Mouse (Mus musculus): ENCODE measurements around the gene Dis3l2.

The Dis3l2 gene

GRCm38 (mm10) chr1:86703300-86703964 is at the start of gene Dis3l2:
Gene Dis3l2, plus strand, starts transcription at chr1:86703808.
- peak; percentile 78 to 80 for DNase-seq (ENCODE audit: low spot score in 2 of 2)

- no peak for DNase-seq (ENCODE audit: low spot score in 2 of 2)
Measured at GRCm38 (mm10) chr1:86657071-86657470, 46.5 kb upstream of the Dis3l2 start.

GRCm38 (mm10) chr1:86665091-86665490 is 38.5 kb upstream of the Dis3l2 start:
- no peak for DNase-seq (ENCODE audit: low spot score in 2 of 2)

GRCm38 (mm10) chr1:86669552-86670273 is 33.9 kb upstream of the Dis3l2 start:
- DNase-seq (ENCODE audit: low spot score in 2 of 2), result peak; percentile 36 to 56

- peak; percentile 63 to 77 for DNase-seq (ENCODE audit: low spot score in 2 of 2)
Measured at GRCm38 (mm10) chr1:86670279-86671038, 33.1 kb upstream of the Dis3l2 start, which contains the start of gene Nppc. Gene Nppc, minus strand, starts transcription at chr1:86670571.

GRCm38 (mm10) chr1:86674385-86674784 is 29.2 kb upstream of the Dis3l2 start:
- DNase-seq (ENCODE audit: low spot score in 2 of 2), result no peak

GRCm38 (mm10) chr1:86675126-86675525 is 28.5 kb upstream of the Dis3l2 start:
- no peak for DNase-seq (ENCODE audit: low spot score in 2 of 2)

GRCm38 (mm10) chr1:86677624-86678023 is 26.0 kb upstream of the Dis3l2 start:
- DNase-seq (ENCODE audit: low spot score in 2 of 2), result no peak

GRCm38 (mm10) chr1:86678667-86679066 is 24.9 kb upstream of the Dis3l2 start:
- DNase-seq (ENCODE audit: low spot score in 2 of 2), result no peak

GRCm38 (mm10) chr1:86687236-86687635 is 16.4 kb upstream of the Dis3l2 start:
- DNase-seq (ENCODE audit: low spot score in 2 of 2), result no peak

GRCm38 (mm10) chr1:86691027-86691426 is 12.6 kb upstream of the Dis3l2 start:
- DNase-seq (ENCODE audit: low spot score in 2 of 2), result no peak

GRCm38 (mm10) chr1:86696948-86697347 is 6.7 kb upstream of the Dis3l2 start:
- DNase-seq (ENCODE audit: low spot score in 2 of 2), result no peak

GRCm38 (mm10) chr1:86698721-86699120 is 4.9 kb upstream of the Dis3l2 start:
- DNase-seq (ENCODE audit: low spot score in 2 of 2), result no peak

- DNase-seq (ENCODE audit: low spot score in 2 of 2), result no peak
Measured at GRCm38 (mm10) chr1:86699346-86700136, 4.1 kb upstream of the Dis3l2 start.

- DNase-seq (ENCODE audit: low spot score in 2 of 2), result no peak
Measured at GRCm38 (mm10) chr1:86700367-86700766, 3.2 kb upstream of the Dis3l2 start.

- no peak for DNase-seq (ENCODE audit: low spot score in 2 of 2)
Measured at GRCm38 (mm10) chr1:86703965-86704326, 338 bp downstream of the Dis3l2 start.

- no peak for DNase-seq (ENCODE audit: low spot score in 2 of 2)
Measured at GRCm38 (mm10) chr1:86705461-86705860, 1.9 kb downstream of the Dis3l2 start.

GRCm38 (mm10) chr1:86709546-86709945 is 5.9 kb downstream of the Dis3l2 start:
- DNase-seq (ENCODE audit: low spot score in 2 of 2), result no peak

GRCm38 (mm10) chr1:86712045-86712444 is 8.4 kb downstream of the Dis3l2 start:
- DNase-seq (ENCODE audit: low spot score in 2 of 2), result no peak

GRCm38 (mm10) chr1:86713054-86713453 is 9.4 kb downstream of the Dis3l2 start:
- DNase-seq (ENCODE audit: low spot score in 2 of 2), result no peak

- no peak for DNase-seq (ENCODE audit: low spot score in 2 of 2)
Measured at GRCm38 (mm10) chr1:86718190-86718589, 14.6 kb downstream of the Dis3l2 start.

GRCm38 (mm10) chr1:86719391-86719790 is 15.8 kb downstream of the Dis3l2 start:
- DNase-seq (ENCODE audit: low spot score in 2 of 2), result no peak
